Mouse (Mus musculus) cerebellum, adult 2 months (tissue): ENCODE results near the gene Slc16a5.
A peak's percentile ranks its signal among the peaks of the same experiment; 100 is the strongest.

Source experiments
- CTCF ChIP-seq: fragments of 200-500 bp; IDR thresholded peaks from 2 replicates; pipeline ENCODE4 v1.5.1; 2011; ENCODE audit warnings: low read depth, mild to moderate bottlenecking, control low read depth, low read length, moderate library complexity, borderline replicate concordance; ENCODE audit not compliant: insufficient read depth
- POLR2A ChIP-seq: fragments of 200-500 bp; IDR thresholded peaks from 2 replicates; pipeline ENCODE4 v1.6.1; 2011; ENCODE audit warnings: low read length, control low read depth, borderline replicate concordance; ENCODE audit not compliant: insufficient read depth

- no peak for TF ChIP-seq CTCF
- peak; percentile 39; the same call in 1 of the 2 replicates for TF ChIP-seq POLR2A
Observed at GRCm38 (mm10) chr11:115435596-115436337, 26.5 kb upstream of the Slc16a5 start.
